Mouse (Mus musculus): ENCODE measurements around the gene Tmem158. TPM values are rescaled to one million over a fixed set of nuclear protein-coding genes. Genes with fewer than 3 reads are reported as not detected.

Tmem158 gene
- polyA plus RNA-seq, 1 experiment from 2014 or later, result 18.7 TPM

- Histone ChIP-seq H3K36me3 (no peaks in the 10 kb centered on the region), H3K27ac (no peak overlapping the region), H3K9ac (no peak overlapping the region), H3K4me3 (no peak overlapping the region), H3K9me3 (no peaks in the 10 kb centered on the region), H3K4me2 (no peak overlapping the region), H3K27me3 (no peaks in the 10 kb centered on the region), H3K4me1 (no peaks in the 10 kb centered on the region)
- 82% methylated on average over 2 of the region's 2 CpGs for WGBS
- ATAC-seq (ENCODE audit: insufficient number of reproducible peaks, low FRiP score, low TSS enrichment, low read depth), result no peak
Measured at GRCm38 (mm10) chr9:123278003-123278402, 17.4 kb upstream of the Tmem158 start.

- Histone ChIP-seq H3K9ac (no peak overlapping the region), H3K27ac (no peak overlapping the region), H3K9me3 (no peaks in the 10 kb centered on the region), H3K4me3 (no peak overlapping the region), H3K4me1 (no peaks in the 10 kb centered on the region), H3K27me3 (no peaks in the 10 kb centered on the region), H3K4me2 (no peak overlapping the region), H3K36me3 (no peaks in the 10 kb centered on the region)
- WGBS, result 86% methylated on average over 2 of the region's 2 CpGs
- no peak for ATAC-seq (ENCODE audit: insufficient number of reproducible peaks, low FRiP score, low TSS enrichment, low read depth)
Measured at GRCm38 (mm10) chr9:123275373-123275772, 14.8 kb upstream of the Tmem158 start.

GRCm38 (mm10) chr9:123274674-123275073 lies 14.1 kb upstream of the Tmem158 start:
- H3K4me2 ChIP-seq, result no peak overlapping the region
- WGBS, result 81% methylated on average over 5 of the region's 5 CpGs
- ATAC-seq (ENCODE audit: insufficient number of reproducible peaks, low FRiP score, low TSS enrichment, low read depth), result no peak

GRCm38 (mm10) chr9:123273876-123274275 lies 13.3 kb upstream of the Tmem158 start:
- no peaks in the 10 kb centered on the region for H3K4me1 ChIP-seq
- no peaks in the 10 kb centered on the region for H3K9me3 ChIP-seq
- 42% methylated on average over 2 of the region's 2 CpGs for WGBS
- no peak overlapping the region for H3K27ac ChIP-seq
- no peak overlapping the region for H3K9ac ChIP-seq
- ATAC-seq (ENCODE audit: insufficient number of reproducible peaks, low FRiP score, low TSS enrichment, low read depth), result no peak
- no peaks in the 10 kb centered on the region for H3K27me3 ChIP-seq
- H3K36me3 ChIP-seq, result no peaks in the 10 kb centered on the region
- H3K4me2 ChIP-seq, result no peak overlapping the region
- H3K4me3 ChIP-seq, result no peak overlapping the region

More at GRCm38 (mm10) chr9:123274674-123275073, 14.1 kb upstream of the Tmem158 start:
- no peak overlapping the region for H3K9ac ChIP-seq
- H3K27me3 ChIP-seq, result no peaks in the 10 kb centered on the region
- H3K9me3 ChIP-seq, result no peaks in the 10 kb centered on the region
- no peaks in the 10 kb centered on the region for H3K36me3 ChIP-seq
- no peak overlapping the region for H3K4me3 ChIP-seq
- H3K4me1 ChIP-seq, result no peaks in the 10 kb centered on the region
- H3K27ac ChIP-seq, result no peak overlapping the region

- H3K4me1 ChIP-seq, result no peaks in the 10 kb centered on the region
- 69% methylated on average over 4 of the region's 4 CpGs for WGBS
- no peak overlapping the region for H3K4me2 ChIP-seq
- ATAC-seq (ENCODE audit: insufficient number of reproducible peaks, low FRiP score, low TSS enrichment, low read depth), result no peak
- no peak overlapping the region for H3K27ac ChIP-seq
- no peaks in the 10 kb centered on the region for H3K27me3 ChIP-seq
- H3K9ac ChIP-seq, result no peak overlapping the region
- H3K9me3 ChIP-seq, result no peaks in the 10 kb centered on the region
- no peak overlapping the region for H3K4me3 ChIP-seq
- H3K36me3 ChIP-seq, result no peaks in the 10 kb centered on the region
Measured at GRCm38 (mm10) chr9:123271552-123271951, 11.0 kb upstream of the Tmem158 start.

GRCm38 (mm10) chr9:123269906-123270558 lies 9.5 kb upstream of the Tmem158 start:
- Histone ChIP-seq H3K9me3 (no peaks in the 10 kb centered on the region), H3K4me1 (no peaks in the 10 kb centered on the region), H3K27ac (no peak overlapping the region), H3K4me3 (no peak overlapping the region), H3K9ac (no peak overlapping the region), H3K36me3 (no peaks in the 10 kb centered on the region), H3K4me2 (no peak overlapping the region), H3K27me3 (no peaks in the 10 kb centered on the region)
- WGBS, result 91% methylated on average over 2 of the region's 2 CpGs
- ATAC-seq (ENCODE audit: insufficient number of reproducible peaks, low FRiP score, low TSS enrichment, low read depth), result no peak

GRCm38 (mm10) chr9:123259896-123260610 lies 511 bp downstream of the Tmem158 start:
- peak overlapping the region; percentile 66 for H3K9ac ChIP-seq
- no peaks in the 10 kb centered on the region for H3K9me3 ChIP-seq
- peak overlapping the region; percentile 97 for H3K4me2 ChIP-seq
- WGBS, result under 1% methylated on average over 88 of the region's 92 CpGs
- peak overlapping the region; percentile 80 for H3K4me3 ChIP-seq
- H3K27me3 ChIP-seq, result peaks cover 32% of the 10 kb centered on the region
- ATAC-seq (ENCODE audit: insufficient number of reproducible peaks, low FRiP score, low TSS enrichment, low read depth), result peak; percentile 59
- peak overlapping the region; percentile 77 for H3K27ac ChIP-seq
- H3K36me3 ChIP-seq, result no peaks in the 10 kb centered on the region
- H3K4me1 ChIP-seq, result peaks cover 12% of the 10 kb centered on the region

- Histone ChIP-seq H3K4me2 (peak overlapping the region; percentile 97), H3K9ac (peak overlapping the region; percentile 66), H3K4me3 (peak overlapping the region; percentile 80), H3K9me3 (no peaks in the 10 kb centered on the region), H3K4me1 (peaks cover 12% of the 10 kb centered on the region), H3K27ac (0 out of 2 replicates have a peak overlapping the region, but pooled peaks have one; percentile 77), H3K36me3 (no peaks in the 10 kb centered on the region), H3K27me3 (peaks cover 34% of the 10 kb centered on the region)
- 1% methylated on average over 42 of the region's 45 CpGs for WGBS
- ATAC-seq (ENCODE audit: insufficient number of reproducible peaks, low FRiP score, low TSS enrichment, low read depth), result no peak
Measured at GRCm38 (mm10) chr9:123259461-123259895, 1.1 kb downstream of the Tmem158 start.

GRCm38 (mm10) chr9:123258796-123259195 lies 1.8 kb downstream of the Tmem158 start:
- H3K9me3 ChIP-seq, result no peaks in the 10 kb centered on the region
- 27% methylated on average over 10 of the region's 10 CpGs for WGBS
- no peak overlapping the region for H3K9ac ChIP-seq
- peak overlapping the region; percentile 97 for H3K4me2 ChIP-seq
- no peaks in the 10 kb centered on the region for H3K36me3 ChIP-seq
- H3K4me1 ChIP-seq, result peaks cover 12% of the 10 kb centered on the region
- ATAC-seq (ENCODE audit: insufficient number of reproducible peaks, low FRiP score, low TSS enrichment, low read depth), result no peak
- peak overlapping the region; percentile 80 for H3K4me3 ChIP-seq
- H3K27ac ChIP-seq, result no peak overlapping the region
- peaks cover 34% of the 10 kb centered on the region for H3K27me3 ChIP-seq

GRCm38 (mm10) chr9:123255736-123256135 lies 4.8 kb downstream of the Tmem158 start:
- Histone ChIP-seq H3K4me2 (no peak overlapping the region), H3K4me3 (no peak overlapping the region), H3K9ac (no peak overlapping the region), H3K36me3 (no peaks in the 10 kb centered on the region), H3K9me3 (no peaks in the 10 kb centered on the region), H3K27ac (no peak overlapping the region), H3K27me3 (peaks cover 27% of the 10 kb centered on the region), H3K4me1 (peaks cover 10% of the 10 kb centered on the region)
- WGBS, result 79% methylated on average over 3 of the region's 3 CpGs
- no peak for ATAC-seq (ENCODE audit: insufficient number of reproducible peaks, low FRiP score, low TSS enrichment, low read depth)

GRCm38 (mm10) chr9:123247992-123248391 lies 12.6 kb downstream of the Tmem158 start:
- WGBS, result 73% methylated on average over 1 of the region's 1 CpGs

GRCm38 (mm10) chr9:123245146-123245545 lies 15.4 kb downstream of the Tmem158 start:
- H3K4me3 ChIP-seq, result no peak overlapping the region
- no peak overlapping the region for H3K27ac ChIP-seq
- no peaks in the 10 kb centered on the region for H3K27me3 ChIP-seq
- no peak overlapping the region for H3K4me2 ChIP-seq
- H3K9ac ChIP-seq, result no peak overlapping the region
- ATAC-seq (ENCODE audit: insufficient number of reproducible peaks, low FRiP score, low TSS enrichment, low read depth), result no peak
- H3K9me3 ChIP-seq, result no peaks in the 10 kb centered on the region
- H3K4me1 ChIP-seq, result no peaks in the 10 kb centered on the region
- 76% methylated on average over 4 of the region's 4 CpGs for WGBS
- no peaks in the 10 kb centered on the region for H3K36me3 ChIP-seq

More at GRCm38 (mm10) chr9:123247992-123248391, 12.6 kb downstream of the Tmem158 start:
- no peaks in the 10 kb centered on the region for H3K4me1 ChIP-seq
- H3K9ac ChIP-seq, result no peak overlapping the region
- H3K4me3 ChIP-seq, result no peak overlapping the region
- H3K4me2 ChIP-seq, result no peak overlapping the region
- ATAC-seq (ENCODE audit: insufficient number of reproducible peaks, low FRiP score, low TSS enrichment, low read depth), result no peak
- no peaks in the 10 kb centered on the region for H3K27me3 ChIP-seq
- no peaks in the 10 kb centered on the region for H3K9me3 ChIP-seq
- no peaks in the 10 kb centered on the region for H3K36me3 ChIP-seq
- no peak overlapping the region for H3K27ac ChIP-seq
